Mouse (Mus musculus): ENCODE measurements around the gene Jmjd6.

Gene Jmjd6

DNA sequence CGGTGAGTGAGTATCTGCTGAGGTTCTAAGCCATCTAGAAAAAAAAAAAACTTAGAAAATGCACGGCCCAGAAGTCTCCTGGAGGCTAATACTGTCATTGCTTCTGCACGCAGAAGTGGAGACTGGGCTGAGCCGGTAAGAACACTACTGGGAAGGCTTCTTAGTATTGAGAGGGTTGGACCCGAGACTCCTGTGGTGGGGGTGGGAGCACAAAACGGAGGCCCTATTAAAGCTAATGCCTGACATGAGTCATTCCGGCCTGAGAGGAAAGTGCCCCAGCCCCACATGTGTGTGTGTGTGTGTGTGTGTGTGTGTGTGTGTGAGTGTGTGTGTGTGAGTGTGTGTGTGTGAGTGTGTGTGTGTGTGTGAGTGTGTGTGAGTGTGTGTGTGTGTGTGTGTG is 36.1 kb downstream of the Jmjd6 start:
- DNase-seq (ENCODE audit: low spot score) = no peak

- DNase-seq (ENCODE audit: low spot score) = peak; percentile 35
Measured at GRCm38 (mm10) chr11:116806136-116807071, 36.8 kb downstream of the Jmjd6 start.

GRCm38 (mm10) chr11:116802709-116803108 is 40.5 kb downstream of the Jmjd6 start:
- no peak for DNase-seq (ENCODE audit: low spot score)

GRCm38 (mm10) chr11:116801106-116801505 is 42.1 kb downstream of the Jmjd6 start:
- peak; percentile 66 for DNase-seq (ENCODE audit: low spot score)

- no peak for DNase-seq (ENCODE audit: low spot score)
Measured at GRCm38 (mm10) chr11:116799364-116799763, 43.9 kb downstream of the Jmjd6 start.
